Mouse (Mus musculus): ENCODE measurements around the gene Myo3b. TPM values are rescaled to one million over a fixed set of nuclear protein-coding genes. Genes with fewer than 3 reads are reported as not detected.

Gene Myo3b
- polyA plus RNA-seq, 1 experiment, result 0.04 TPM

DNA sequence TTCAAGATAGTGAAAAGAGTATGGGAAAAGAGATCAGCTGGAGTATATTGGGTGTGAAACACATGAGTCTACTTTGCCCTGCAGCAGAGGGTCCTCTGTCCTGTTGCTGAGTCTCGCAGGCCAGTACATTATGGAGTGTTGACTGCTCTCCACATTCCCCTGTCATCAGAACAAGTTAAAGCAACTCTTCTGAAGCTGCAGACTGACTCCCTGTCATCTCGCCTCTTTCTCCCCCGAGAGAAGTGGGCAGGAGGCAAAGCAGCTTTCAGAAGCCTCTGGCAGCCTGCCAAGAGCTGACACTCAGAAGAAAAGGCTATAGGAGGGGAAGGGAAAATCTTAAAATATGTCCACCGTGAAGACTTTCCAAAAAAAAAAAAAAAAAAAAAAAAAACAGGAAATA lies 404.1 kb downstream of the Myo3b start:
- Histone ChIP-seq H3K27me3 (ENCODE audit: control insufficient read depth, insufficient read depth, insufficient read length) (no peaks in the 10 kb centered on the region), H3K4me3 (no peak overlapping the region), H3K36me3 (ENCODE audit: control insufficient read depth, insufficient read depth) (no peaks in the 10 kb centered on the region), H3K79me2 (ENCODE audit: control insufficient read depth, insufficient read depth) (no peaks in the 10 kb centered on the region), H3K4me2 (ENCODE audit: low read depth) (no peak overlapping the region), H3ac (ENCODE audit: control insufficient read depth, insufficient read length) (no peak overlapping the region)
- no peak for TF ChIP-seq MYOG (IDR thresholded peaks at IDR 0.05; ENCODE audit: control insufficient read depth in 1 of 3, insufficient read depth in 1 of 3, insufficient read length in 2 of 3, low read depth in 2 of 3)
- no peak for TF ChIP-seq E2F4 (IDR thresholded peaks at IDR 0.05; ENCODE audit: insufficient read depth)
- TF ChIP-seq USF1 (IDR thresholded peaks at IDR 0.05; ENCODE audit: low read depth), result no peak
- TF ChIP-seq MAX (IDR thresholded peaks at IDR 0.05; ENCODE audit: low read depth), result no peak
- no peak for TF ChIP-seq CEBPB (IDR thresholded peaks at IDR 0.05; ENCODE audit: insufficient read depth, poor library complexity, severe bottlenecking)
- TF ChIP-seq SRF (IDR thresholded peaks at IDR 0.05; ENCODE audit: control insufficient read depth, insufficient read length, low read depth), result no peak
- no peak for TF ChIP-seq MYOD1 (IDR thresholded peaks at IDR 0.05; ENCODE audit: control insufficient read depth in 1 of 3, insufficient read length in 2 of 3, low read depth in 2 of 3)
- no peak for TF ChIP-seq TCF3 (IDR thresholded peaks at IDR 0.05; ENCODE audit: insufficient read length, low read depth)
- no peak for TF ChIP-seq POLR2A (IDR thresholded peaks at IDR 0.05; ENCODE audit: insufficient read length, low read depth)
- no peak for TF ChIP-seq TCF12 (IDR thresholded peaks at IDR 0.05; ENCODE audit: insufficient read depth, poor library complexity, severe bottlenecking)
- no peak for TF ChIP-seq POLR2AphosphoS2 (IDR thresholded peaks at IDR 0.05; ENCODE audit: insufficient read length, low read depth)
- TF ChIP-seq REST (IDR thresholded peaks at IDR 0.05; ENCODE audit: insufficient read depth, insufficient read length), result no peak

DNA sequence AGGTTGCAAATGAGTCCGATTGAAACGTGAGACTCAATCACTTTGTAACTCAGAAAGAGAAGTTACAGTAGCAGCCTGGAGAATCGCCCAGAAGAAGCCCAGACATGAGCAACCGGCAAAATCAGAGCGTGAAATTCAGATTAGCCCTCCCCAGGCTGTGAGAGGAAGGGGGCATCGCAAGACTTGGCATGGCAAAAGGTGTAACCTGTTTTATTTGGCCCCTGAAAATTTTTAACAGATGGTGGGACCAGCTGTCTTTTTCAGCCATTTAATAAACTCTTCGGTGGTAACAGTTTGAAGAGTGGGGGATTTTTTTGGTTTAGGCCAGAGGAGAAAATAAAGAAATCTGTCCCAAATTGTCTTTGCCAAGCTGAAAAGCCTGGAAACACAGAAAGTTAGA lies 405.2 kb downstream of the Myo3b start:
- Histone ChIP-seq H3K4me3 (no peak overlapping the region), H3K79me2 (ENCODE audit: control insufficient read depth, insufficient read depth) (no peaks in the 10 kb centered on the region), H3K4me2 (ENCODE audit: low read depth) (no peak overlapping the region), H3K36me3 (ENCODE audit: control insufficient read depth, insufficient read depth) (no peaks in the 10 kb centered on the region), H3ac (ENCODE audit: control insufficient read depth, insufficient read length) (no peak overlapping the region), H3K27me3 (ENCODE audit: control insufficient read depth, insufficient read depth, insufficient read length) (no peaks in the 10 kb centered on the region)
- TF ChIP-seq CEBPB (IDR thresholded peaks at IDR 0.05; ENCODE audit: insufficient read depth, poor library complexity, severe bottlenecking), result no peak
- no peak for TF ChIP-seq MAX (IDR thresholded peaks at IDR 0.05; ENCODE audit: low read depth)
- TF ChIP-seq TCF12 (IDR thresholded peaks at IDR 0.05; ENCODE audit: insufficient read depth, poor library complexity, severe bottlenecking), result no peak
- TF ChIP-seq POLR2AphosphoS2 (IDR thresholded peaks at IDR 0.05; ENCODE audit: insufficient read length, low read depth), result no peak
- TF ChIP-seq USF1 (IDR thresholded peaks at IDR 0.05; ENCODE audit: low read depth), result no peak
- no peak for TF ChIP-seq E2F4 (IDR thresholded peaks at IDR 0.05; ENCODE audit: insufficient read depth)
- no peak for TF ChIP-seq MYOG (IDR thresholded peaks at IDR 0.05; ENCODE audit: control insufficient read depth in 1 of 3, insufficient read depth in 1 of 3, insufficient read length in 2 of 3, low read depth in 2 of 3)
- TF ChIP-seq REST (IDR thresholded peaks at IDR 0.05; ENCODE audit: insufficient read depth, insufficient read length), result no peak
- no peak for TF ChIP-seq POLR2A (IDR thresholded peaks at IDR 0.05; ENCODE audit: insufficient read length, low read depth)
- no peak for TF ChIP-seq TCF3 (IDR thresholded peaks at IDR 0.05; ENCODE audit: insufficient read length, low read depth)
- no peak for TF ChIP-seq MYOD1 (IDR thresholded peaks at IDR 0.05; ENCODE audit: control insufficient read depth in 1 of 3, insufficient read length in 2 of 3, low read depth in 2 of 3)
- TF ChIP-seq SRF (IDR thresholded peaks at IDR 0.05; ENCODE audit: control insufficient read depth, insufficient read length, low read depth), result no peak

DNA sequence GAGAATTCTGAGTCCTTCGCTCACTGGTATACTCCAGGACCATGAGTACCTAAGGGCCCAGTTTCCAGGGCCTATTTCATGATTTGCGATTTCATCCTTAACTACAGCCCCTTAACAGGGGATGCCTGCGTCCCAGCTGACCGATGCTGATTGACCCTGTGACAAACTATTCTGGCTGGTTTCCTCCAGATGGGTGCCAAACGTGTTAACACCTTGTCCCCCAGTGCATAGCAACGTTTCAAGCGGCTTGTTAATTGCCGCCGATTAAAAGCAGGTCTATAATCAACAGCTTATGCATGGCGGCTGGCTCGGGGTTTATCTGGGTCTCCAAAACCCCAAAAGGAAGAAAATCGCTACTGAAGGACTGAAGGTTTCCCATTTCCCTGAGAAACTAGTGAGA lies 417.3 kb downstream of the Myo3b start:
- H3ac ChIP-seq (ENCODE audit: control insufficient read depth, insufficient read length), result no peak overlapping the region
- H3K27me3 ChIP-seq (ENCODE audit: control insufficient read depth, insufficient read depth, insufficient read length), result no peaks in the 10 kb centered on the region
- no peaks in the 10 kb centered on the region for H3K36me3 ChIP-seq (ENCODE audit: control insufficient read depth, insufficient read depth)
- H3K4me2 ChIP-seq (ENCODE audit: low read depth), result no peak overlapping the region
- no peak overlapping the region for H3K4me3 ChIP-seq
- no peaks in the 10 kb centered on the region for H3K79me2 ChIP-seq (ENCODE audit: control insufficient read depth, insufficient read depth)
- TF ChIP-seq TCF3 (IDR thresholded peaks at IDR 0.05; ENCODE audit: insufficient read length, low read depth), result no peak
- TF ChIP-seq E2F4 (IDR thresholded peaks at IDR 0.05; ENCODE audit: insufficient read depth), result no peak
- no peak for TF ChIP-seq USF1 (IDR thresholded peaks at IDR 0.05; ENCODE audit: low read depth)
- TF ChIP-seq POLR2A (IDR thresholded peaks at IDR 0.05; ENCODE audit: insufficient read length, low read depth), result no peak
- TF ChIP-seq MAX (IDR thresholded peaks at IDR 0.05; ENCODE audit: low read depth), result no peak
- TF ChIP-seq REST (IDR thresholded peaks at IDR 0.05; ENCODE audit: insufficient read depth, insufficient read length), result no peak
- TF ChIP-seq TCF12 (IDR thresholded peaks at IDR 0.05; ENCODE audit: insufficient read depth, poor library complexity, severe bottlenecking), result no peak
- no peak for TF ChIP-seq MYOD1 (IDR thresholded peaks at IDR 0.05; ENCODE audit: control insufficient read depth in 1 of 3, insufficient read length in 2 of 3, low read depth in 2 of 3)

DNA sequence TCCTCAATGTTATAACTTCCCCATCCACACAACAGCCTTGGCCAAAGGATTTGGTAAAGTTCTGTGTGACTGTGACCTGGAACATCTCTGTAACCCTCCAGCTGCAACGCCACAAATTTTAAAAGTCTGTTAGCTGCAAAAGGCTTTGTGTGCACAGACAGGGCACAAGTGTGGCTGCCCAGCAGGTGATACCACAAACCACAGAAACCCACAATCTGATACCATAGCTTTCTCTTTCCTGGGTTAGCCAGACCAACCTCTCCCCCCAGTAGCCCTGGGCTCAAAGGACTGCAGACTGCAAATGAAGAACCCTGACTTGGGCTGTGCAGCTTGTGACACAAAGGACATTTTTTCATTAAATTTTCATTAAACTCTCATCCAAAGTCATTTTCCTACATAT lies 424.7 kb downstream of the Myo3b start:
- Histone ChIP-seq H3ac (ENCODE audit: control insufficient read depth, insufficient read length) (no peak overlapping the region), H3K4me3 (no peak overlapping the region), H3K36me3 (ENCODE audit: control insufficient read depth, insufficient read depth) (no peaks in the 10 kb centered on the region), H3K4me2 (ENCODE audit: low read depth) (no peak overlapping the region), H3K79me2 (ENCODE audit: control insufficient read depth, insufficient read depth) (no peaks in the 10 kb centered on the region), H3K27me3 (ENCODE audit: control insufficient read depth, insufficient read depth, insufficient read length) (no peaks in the 10 kb centered on the region)
- TF ChIP-seq SRF (IDR thresholded peaks at IDR 0.05; ENCODE audit: control insufficient read depth, insufficient read length, low read depth) (no peak), MAX (IDR thresholded peaks at IDR 0.05; ENCODE audit: low read depth) (no peak), TCF12 (IDR thresholded peaks at IDR 0.05; ENCODE audit: insufficient read depth, poor library complexity, severe bottlenecking) (no peak), USF1 (IDR thresholded peaks at IDR 0.05; ENCODE audit: low read depth) (no peak), TCF3 (IDR thresholded peaks at IDR 0.05; ENCODE audit: insufficient read length, low read depth) (no peak), MYOD1 (IDR thresholded peaks at IDR 0.05; ENCODE audit: control insufficient read depth in 1 of 3, insufficient read length in 2 of 3, low read depth in 2 of 3) (no peak)

DNA sequence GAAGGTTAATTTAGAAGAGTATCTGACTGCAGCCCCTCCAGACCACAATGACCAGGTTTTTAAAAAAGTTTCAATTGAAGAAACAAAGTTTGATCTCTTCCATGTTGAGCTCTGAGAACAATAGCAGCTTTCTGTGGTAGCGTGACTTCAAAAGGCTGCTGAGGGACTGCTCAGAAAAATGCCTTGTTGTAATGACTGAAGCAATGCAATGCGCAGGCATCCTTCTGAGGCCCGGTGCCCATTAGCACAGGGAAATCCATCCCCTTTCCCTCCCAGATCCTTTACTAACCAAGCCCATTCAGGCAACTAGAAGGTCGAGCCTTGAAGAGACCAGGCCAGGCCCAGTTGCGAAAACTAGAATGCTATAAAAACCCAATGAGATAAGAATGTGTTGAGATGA lies 432.2 kb downstream of the Myo3b start:
- TF ChIP-seq TCF12 (IDR thresholded peaks at IDR 0.05; ENCODE audit: insufficient read depth, poor library complexity, severe bottlenecking) (no peak), POLR2AphosphoS2 (IDR thresholded peaks at IDR 0.05; ENCODE audit: insufficient read length, low read depth) (no peak), CEBPB (IDR thresholded peaks at IDR 0.05; ENCODE audit: insufficient read depth, poor library complexity, severe bottlenecking) (no peak), MYOD1 (IDR thresholded peaks at IDR 0.05; ENCODE audit: control insufficient read depth in 1 of 3, insufficient read length in 2 of 3, low read depth in 2 of 3) (no peak), MYOG (IDR thresholded peaks at IDR 0.05; ENCODE audit: control insufficient read depth in 1 of 3, insufficient read depth in 1 of 3, insufficient read length in 2 of 3, low read depth in 2 of 3) (no peak), TCF3 (IDR thresholded peaks at IDR 0.05; ENCODE audit: insufficient read length, low read depth) (no peak), POLR2A (IDR thresholded peaks at IDR 0.05; ENCODE audit: insufficient read length, low read depth) (no peak), E2F4 (IDR thresholded peaks at IDR 0.05; ENCODE audit: insufficient read depth) (no peak), MAX (IDR thresholded peaks at IDR 0.05; ENCODE audit: low read depth) (no peak), SRF (IDR thresholded peaks at IDR 0.05; ENCODE audit: control insufficient read depth, insufficient read length, low read depth) (no peak), USF1 (IDR thresholded peaks at IDR 0.05; ENCODE audit: low read depth) (no peak), REST (IDR thresholded peaks at IDR 0.05; ENCODE audit: insufficient read depth, insufficient read length) (no peak)
- Histone ChIP-seq H3K27me3 (ENCODE audit: control insufficient read depth, insufficient read depth, insufficient read length) (peaks cover 30% of the 10 kb centered on the region), H3K79me2 (ENCODE audit: control insufficient read depth, insufficient read depth) (no peaks in the 10 kb centered on the region), H3K4me2 (ENCODE audit: low read depth) (no peak overlapping the region), H3K4me3 (no peak overlapping the region), H3ac (ENCODE audit: control insufficient read depth, insufficient read length) (no peak overlapping the region), H3K36me3 (ENCODE audit: control insufficient read depth, insufficient read depth) (no peaks in the 10 kb centered on the region)

All from myocyte (in vitro differentiated cells).